Mouse (Mus musculus): Measurements from ENCODE around the gene Mtss1l. TPM values are rescaled to one million over a fixed set of nuclear protein-coding genes. Genes with fewer than 3 reads are reported as not detected.
"Not testable (repeated sequence)": the region's sequence is repeated elsewhere in the genome, so short reads cannot be mapped to it uniquely, and the experiment has no call there.

Gene Mtss1l
- polyA plus RNA-seq, 1 experiment from 2014 or later, result 11.1 TPM

- no peak for ATAC-seq
- H3K4me2 ChIP-seq, result no peak overlapping the region
- no peak overlapping the region for H3K9ac ChIP-seq
- no peak overlapping the region for H3K27ac ChIP-seq
- H3K4me1 ChIP-seq, result no peaks in the 10 kb centered on the region
- H3K36me3 ChIP-seq (ENCODE audit: poor library complexity, severe bottlenecking), result no peaks in the 10 kb centered on the region
- 83% methylated on average over 7 of the region's 7 CpGs for WGBS
- H3K4me3 ChIP-seq, result no peak overlapping the region
- no peaks in the 10 kb centered on the region for H3K27me3 ChIP-seq
- no peaks in the 10 kb centered on the region for H3K9me3 ChIP-seq (replicated peaks)
Observed at GRCm38 (mm10) chr8:110772452-110772851, 51.2 kb downstream of the Mtss1l start.

DNA sequence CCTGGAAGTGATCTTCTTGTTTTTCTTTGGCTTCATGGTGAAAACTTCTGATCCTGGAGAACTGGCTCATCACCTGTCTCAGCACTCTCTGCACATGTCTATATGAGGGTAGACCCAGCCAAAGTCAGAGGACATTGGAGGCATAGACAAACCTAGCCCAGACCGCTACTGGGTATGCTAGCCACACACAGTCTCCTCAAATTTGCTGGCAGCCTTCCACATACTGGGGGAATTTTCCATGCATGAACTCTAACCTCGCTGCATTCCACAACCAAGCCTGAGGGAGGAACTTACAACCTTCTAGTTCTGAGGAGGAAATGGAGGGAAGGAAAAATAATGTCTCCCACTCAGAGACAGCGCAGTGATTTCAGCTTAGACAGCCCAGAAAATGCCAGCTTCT lies 52.8 kb downstream of the Mtss1l start:
- Histone ChIP-seq H3K27ac (no peak overlapping the region), H3K36me3 (ENCODE audit: poor library complexity, severe bottlenecking) (no peaks in the 10 kb centered on the region), H3K4me1 (no peaks in the 10 kb centered on the region), H3K27me3 (no peaks in the 10 kb centered on the region), H3K4me3 (no peak overlapping the region), H3K9me3 (replicated peaks) (no peaks in the 10 kb centered on the region), H3K9ac (no peak overlapping the region), H3K4me2 (no peak overlapping the region)
- WGBS, result 86% methylated on average over 3 of the region's 3 CpGs
- no peak for ATAC-seq

DNA sequence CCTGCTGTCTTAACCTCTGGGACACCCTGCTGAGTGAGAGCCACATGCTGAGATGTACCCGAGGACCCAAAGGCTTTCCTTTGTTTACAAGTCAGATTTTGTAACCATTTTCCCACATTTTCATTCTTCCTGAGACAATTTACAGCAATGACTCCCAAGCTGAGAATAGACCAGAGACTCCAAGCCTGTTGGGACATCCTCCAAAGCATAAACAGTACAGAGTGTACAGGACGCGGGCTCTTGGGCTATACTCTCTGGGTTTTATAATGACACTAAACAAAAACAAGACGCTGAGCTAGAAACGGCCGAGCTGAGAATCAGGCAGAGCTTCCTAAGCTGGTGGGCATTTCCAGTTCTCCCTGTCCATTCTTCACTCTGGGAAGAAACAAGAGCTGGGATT lies 53.4 kb downstream of the Mtss1l start:
- Histone ChIP-seq H3K36me3 (ENCODE audit: poor library complexity, severe bottlenecking) (no peaks in the 10 kb centered on the region), H3K4me1 (no peaks in the 10 kb centered on the region), H3K9ac (no peak overlapping the region), H3K27me3 (no peaks in the 10 kb centered on the region), H3K27ac (no peak overlapping the region), H3K9me3 (replicated peaks) (no peaks in the 10 kb centered on the region), H3K4me3 (no peak overlapping the region), H3K4me2 (no peak overlapping the region)
- ATAC-seq, result no peak
- 81% methylated on average over 6 of the region's 6 CpGs for WGBS

- Histone ChIP-seq H3K4me2 (no peak overlapping the region), H3K4me3 (no peak overlapping the region)
- WGBS, result 77% methylated on average over 8 of the region's 8 CpGs
Observed at GRCm38 (mm10) chr8:110775316-110775715, 54.0 kb downstream of the Mtss1l start.

GRCm38 (mm10) chr8:110775721-110776120 lies 54.4 kb downstream of the Mtss1l start:
- Histone ChIP-seq H3K27me3 (no peaks in the 10 kb centered on the region), H3K4me1 (no peaks in the 10 kb centered on the region), H3K9me3 (replicated peaks) (no peaks in the 10 kb centered on the region), H3K4me3 (no peak overlapping the region), H3K4me2 (no peak overlapping the region), H3K36me3 (ENCODE audit: poor library complexity, severe bottlenecking) (no peaks in the 10 kb centered on the region), H3K27ac (no peak overlapping the region), H3K9ac (no peak overlapping the region)
- 89% methylated on average over 3 of the region's 3 CpGs for WGBS
- no peak for ATAC-seq

More at GRCm38 (mm10) chr8:110775316-110775715, 54.0 kb downstream of the Mtss1l start:
- H3K36me3 ChIP-seq (ENCODE audit: poor library complexity, severe bottlenecking), result no peaks in the 10 kb centered on the region
- no peaks in the 10 kb centered on the region for H3K4me1 ChIP-seq
- H3K27me3 ChIP-seq, result no peaks in the 10 kb centered on the region
- no peak overlapping the region for H3K9ac ChIP-seq
- H3K9me3 ChIP-seq (replicated peaks), result no peaks in the 10 kb centered on the region
- no peak overlapping the region for H3K27ac ChIP-seq
- no peak for ATAC-seq

- 93% methylated on average over 3 of the region's 3 CpGs for WGBS
- H3K4me3 ChIP-seq, result no peak overlapping the region
Observed at GRCm38 (mm10) chr8:110776335-110776734, 55.1 kb downstream of the Mtss1l start.

DNA sequence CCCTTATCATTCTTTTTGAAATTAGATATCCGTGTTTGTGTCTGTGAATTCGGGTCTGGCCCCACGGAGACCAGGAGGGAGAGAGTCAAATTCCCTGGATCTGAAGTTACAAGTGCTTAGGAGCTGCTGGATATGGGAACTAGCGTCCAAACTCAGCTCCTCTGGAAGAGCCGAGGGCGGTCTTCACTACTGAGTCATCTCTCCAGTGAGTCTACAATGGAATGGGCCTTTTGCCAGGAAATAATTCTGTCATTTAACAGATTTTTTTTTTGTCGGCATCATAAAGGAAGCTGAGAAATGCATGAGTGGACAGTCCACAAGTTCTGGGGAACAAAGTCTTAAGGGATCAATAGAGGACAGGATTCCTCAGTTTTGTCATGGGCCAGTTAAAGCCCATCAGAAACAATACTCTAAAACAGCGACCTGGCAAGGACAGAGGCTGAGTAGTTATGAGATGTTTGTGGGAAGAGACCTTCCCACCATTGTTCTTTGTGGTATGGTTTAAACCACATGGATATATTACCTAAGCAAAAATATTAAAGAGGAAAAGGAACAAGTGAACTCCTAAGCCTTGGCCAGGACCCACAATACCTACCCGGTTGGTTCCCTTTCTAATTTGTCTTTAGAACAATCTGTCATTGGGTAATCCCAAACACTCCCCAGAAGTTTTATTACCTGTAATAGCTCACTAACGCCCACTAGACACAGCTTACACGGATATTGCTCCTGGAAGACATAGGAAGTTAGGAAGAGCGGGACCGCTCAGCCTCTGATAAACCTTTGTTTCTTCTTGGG lies 58.8 kb downstream of the Mtss1l start:
- Histone ChIP-seq H3K9ac (no peak overlapping the region), H3K36me3 (ENCODE audit: poor library complexity, severe bottlenecking) (no peaks in the 10 kb centered on the region), H3K4me1 (no peaks in the 10 kb centered on the region), H3K27me3 (no peaks in the 10 kb centered on the region), H3K4me2 (no peak overlapping the region), H3K27ac (no peak overlapping the region), H3K4me3 (no peak overlapping the region), H3K9me3 (replicated peaks) (no peaks in the 10 kb centered on the region)
- no peak for ATAC-seq
- WGBS, result 87% methylated on average over 13 of the region's 13 CpGs

More at GRCm38 (mm10) chr8:110776335-110776734, 55.1 kb downstream of the Mtss1l start:
- Histone ChIP-seq H3K36me3 (ENCODE audit: poor library complexity, severe bottlenecking) (no peaks in the 10 kb centered on the region), H3K9ac (no peak overlapping the region), H3K9me3 (replicated peaks) (no peaks in the 10 kb centered on the region), H3K4me2 (no peak overlapping the region), H3K27ac (no peak overlapping the region), H3K27me3 (no peaks in the 10 kb centered on the region), H3K4me1 (no peaks in the 10 kb centered on the region)
- no peak for ATAC-seq

DNA sequence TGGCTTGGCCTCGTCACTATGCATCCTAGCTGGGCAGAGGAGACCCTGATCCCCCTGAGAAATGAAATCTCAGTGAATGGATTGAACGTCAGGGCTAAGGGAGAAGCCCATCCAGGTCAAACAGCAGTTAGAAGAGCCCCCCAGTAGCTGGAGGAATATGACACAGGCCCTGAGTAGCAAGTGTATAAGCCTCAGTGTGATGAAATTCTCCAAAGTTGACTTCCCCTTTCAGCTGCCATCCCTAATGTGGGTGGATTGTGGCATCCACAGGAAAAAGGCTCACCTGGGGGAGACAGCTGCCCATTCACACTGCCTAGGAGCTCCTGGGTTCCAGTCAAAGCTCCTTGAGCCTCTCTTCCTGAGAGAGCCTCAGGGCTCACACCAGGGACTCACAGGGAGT lies 64.1 kb downstream of the Mtss1l start:
- Histone ChIP-seq H3K27ac (no peak overlapping the region), H3K9ac (no peak overlapping the region), H3K4me3 (no peak overlapping the region), H3K27me3 (no peaks in the 10 kb centered on the region), H3K4me1 (no peaks in the 10 kb centered on the region), H3K4me2 (no peak overlapping the region), H3K36me3 (ENCODE audit: poor library complexity, severe bottlenecking) (no peaks in the 10 kb centered on the region), H3K9me3 (replicated peaks) (no peaks in the 10 kb centered on the region)
- no peak for ATAC-seq
- 62% methylated on average over 2 of the region's 2 CpGs for WGBS

GRCm38 (mm10) chr8:110786501-110786900 lies 65.2 kb downstream of the Mtss1l start:
- H3K9me3 ChIP-seq (replicated peaks); H3K27me3 ChIP-seq; H3K4me2 ChIP-seq; H3K36me3 ChIP-seq (ENCODE audit: poor library complexity, severe bottlenecking); ATAC-seq; H3K27ac ChIP-seq; H3K4me3 ChIP-seq; H3K9ac ChIP-seq; H3K4me1 ChIP-seq: not testable (repeated sequence)
- WGBS, result 79% methylated on average over 7 of the region's 7 CpGs

- Histone ChIP-seq H3K9me3 (replicated peaks) (no peaks in the 10 kb centered on the region), H3K9ac (no peak overlapping the region), H3K4me1 (no peaks in the 10 kb centered on the region), H3K36me3 (ENCODE audit: poor library complexity, severe bottlenecking) (no peaks in the 10 kb centered on the region), H3K4me2 (no peak overlapping the region), H3K27me3 (no peaks in the 10 kb centered on the region), H3K27ac (no peak overlapping the region), H3K4me3 (no peak overlapping the region)
- no peak for ATAC-seq
- WGBS, result 88% methylated on average over 8 of the region's 8 CpGs
Observed at GRCm38 (mm10) chr8:110786934-110787333, 65.7 kb downstream of the Mtss1l start.

DNA sequence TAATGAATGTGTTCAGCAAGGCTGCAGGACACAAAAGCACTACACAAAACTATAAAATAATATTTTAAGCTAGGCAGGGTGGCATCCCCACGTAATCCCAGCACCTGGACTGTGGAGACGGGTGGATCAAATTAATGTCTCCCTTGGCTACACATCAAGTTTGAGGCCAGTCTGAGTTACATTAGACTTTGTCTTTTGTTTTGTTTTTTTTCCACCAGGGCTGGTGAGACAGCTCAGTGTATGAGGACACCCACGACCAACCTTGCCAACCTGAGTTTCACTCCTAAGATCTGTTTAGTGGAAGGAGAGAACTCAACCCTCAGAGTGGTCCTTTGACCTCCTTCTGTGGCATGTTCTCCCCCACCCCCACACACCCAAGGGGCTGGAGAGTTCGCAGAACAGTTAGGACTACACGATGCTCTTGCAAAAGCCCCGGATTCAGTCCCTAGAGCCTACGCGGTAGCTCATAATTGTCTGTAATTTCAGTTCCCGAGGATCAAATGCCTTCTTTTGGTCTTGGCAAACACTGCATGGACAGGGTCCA lies 66.2 kb downstream of the Mtss1l start:
- Histone ChIP-seq H3K4me2 (no peak overlapping the region), H3K4me1 (no peaks in the 10 kb centered on the region), H3K27ac (no peak overlapping the region), H3K27me3 (no peaks in the 10 kb centered on the region), H3K4me3 (no peak overlapping the region), H3K9ac (no peak overlapping the region), H3K9me3 (replicated peaks) (no peaks in the 10 kb centered on the region), H3K36me3 (ENCODE audit: poor library complexity, severe bottlenecking) (no peaks in the 10 kb centered on the region)
- no peak for ATAC-seq
- 87% methylated on average over 9 of the region's 9 CpGs for WGBS

- Histone ChIP-seq H3K27me3 (no peaks in the 10 kb centered on the region), H3K4me2 (no peak overlapping the region), H3K4me1 (no peaks in the 10 kb centered on the region), H3K9ac (no peak overlapping the region), H3K4me3 (no peak overlapping the region), H3K9me3 (replicated peaks) (no peaks in the 10 kb centered on the region), H3K36me3 (ENCODE audit: poor library complexity, severe bottlenecking) (no peaks in the 10 kb centered on the region), H3K27ac (no peak overlapping the region)
- no peak for ATAC-seq
- 73% methylated on average over 12 of the region's 12 CpGs for WGBS
Observed at GRCm38 (mm10) chr8:110788981-110789380, 67.7 kb downstream of the Mtss1l start.

- Histone ChIP-seq H3K9ac (no peak overlapping the region), H3K4me2 (no peak overlapping the region), H3K9me3 (replicated peaks) (no peaks in the 10 kb centered on the region), H3K27me3 (no peaks in the 10 kb centered on the region), H3K4me1 (no peaks in the 10 kb centered on the region), H3K36me3 (ENCODE audit: poor library complexity, severe bottlenecking) (no peaks in the 10 kb centered on the region), H3K4me3 (no peak overlapping the region), H3K27ac (no peak overlapping the region)
- WGBS, result 52% methylated on average over 12 of the region's 12 CpGs
- no peak for ATAC-seq
Observed at GRCm38 (mm10) chr8:110789571-110789970, 68.3 kb downstream of the Mtss1l start.

All from forebrain, embryonic 13.5 days (tissue).